Mouse (Mus musculus) left cerebral cortex, postnatal 25 days (tissue): Measurements from ENCODE around the gene Hint2. TPM values are rescaled to one million over a fixed set of nuclear protein-coding genes. Genes with fewer than 3 reads are reported as not detected.
A peak's percentile ranks its signal among the peaks of the same experiment; 100 is the strongest.

ENCODE experiments used
- DNase-seq, 2 experiments: peaks; one replicate each; pipeline ENCODE4 v3.0.0; 2022; ENCODE audit warnings: low spot score in 2 of 2, mixed read lengths in 1 of 2
- intact Hi-C: fragments of 180-260 bp; cut with DNase I; formaldehyde crosslinking; loops from one replicate; pipeline ENCODE4 v1.15.1; 2025
- total RNA-seq, 2 experiments: library from RNA; stranded (reverse); gene quantifications; 2 replicates each; pipeline ENCODE4 v1.2.3; 2021

Gene Hint2
- total RNA-seq, 2 experiments from 2014 or later: 33.7 to 35.7 TPM

DNA sequence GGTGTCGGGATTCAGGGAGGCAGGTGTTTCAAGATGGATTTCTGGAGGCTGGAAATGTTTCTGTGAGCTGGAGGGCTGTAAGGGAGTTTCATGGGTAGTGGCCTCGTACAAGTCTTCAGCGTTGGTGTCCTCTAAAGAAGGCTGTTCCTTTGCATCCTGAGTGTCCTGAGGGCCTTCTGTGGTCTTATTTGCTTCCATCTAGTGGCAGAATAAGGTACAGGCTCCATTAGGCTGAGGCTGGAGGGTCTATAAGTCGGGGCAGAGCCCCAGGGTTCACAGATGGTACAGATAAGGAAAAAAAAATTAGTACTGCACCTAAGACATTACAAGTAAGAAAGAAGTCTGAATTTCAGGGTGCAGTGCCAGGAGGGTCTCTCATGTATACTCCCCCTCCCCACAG is 10.1 kb upstream of the Hint2 start:
- no peak for DNase-seq
- intact Hi-C loops: loop anchor here (2.0 kb wide), 1 partner anchor 36 kb away; the partner anchor contains the start of gene Npr2

DNA sequence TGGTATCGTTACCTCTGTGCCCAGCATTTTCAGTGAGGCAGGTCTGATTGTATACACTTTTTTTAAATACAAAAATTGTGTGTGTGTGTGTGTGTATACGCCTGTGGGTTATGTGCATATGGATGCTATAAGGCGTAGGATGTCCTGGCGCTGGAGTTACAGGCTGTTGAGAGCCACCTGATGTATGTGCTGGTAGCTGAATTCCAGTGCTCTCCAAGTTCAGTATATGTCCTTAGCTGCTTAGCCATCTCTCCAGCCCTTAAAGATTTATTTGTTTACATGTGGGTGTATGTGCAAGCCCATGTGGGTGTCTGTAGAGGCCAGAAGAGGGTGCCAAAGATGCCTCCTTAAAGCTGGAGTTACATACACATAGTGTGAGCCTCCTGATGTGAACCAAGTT is 880 bp upstream of the Hint2 start:
- DNase-seq: peak in 1 of 2 experiments; percentile 67
- intact Hi-C loops: loop anchor here (2.0 to 5.0 kb wide), 2 partner anchors 125 to 214 kb away; no protein-coding TSS in a partner anchor

DNA sequence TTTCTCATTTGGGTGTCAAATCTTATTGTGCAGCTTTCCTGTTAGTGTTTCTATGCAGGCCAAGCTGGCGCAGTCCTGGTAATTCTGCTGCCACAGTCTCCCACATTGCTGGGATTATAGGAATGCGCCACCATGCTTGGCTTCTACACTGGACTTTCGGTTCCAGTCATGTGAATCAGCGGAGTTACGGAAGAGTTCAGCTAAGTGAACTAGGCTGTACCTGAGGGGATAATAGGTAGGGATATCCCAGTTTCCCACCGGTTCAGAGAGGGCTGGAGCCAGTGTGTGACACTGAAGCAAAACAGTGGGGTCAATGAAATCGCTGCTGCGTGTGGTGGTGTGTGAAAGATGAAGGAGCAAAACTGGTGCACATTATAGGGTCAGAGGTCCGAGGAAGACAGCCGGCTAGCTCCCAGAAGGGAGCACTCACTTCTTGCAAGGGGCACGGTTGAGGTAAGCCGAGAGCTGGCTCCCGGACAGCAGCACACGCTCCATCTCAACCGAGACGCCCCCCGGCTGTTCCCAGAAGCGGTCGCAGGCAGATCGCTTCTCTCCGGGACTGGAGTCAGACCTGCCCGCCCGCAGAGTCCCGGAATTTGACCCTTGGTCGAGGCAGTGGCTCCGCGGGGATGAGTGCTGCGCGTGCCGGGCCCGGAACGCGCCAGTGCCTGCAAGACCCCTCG is 469 bp downstream of the Hint2 start:
- intact Hi-C loops: loop anchor here (1.0 to 5.0 kb wide), 4 partner anchors 14 to 213 kb away; partner anchors contain the start of genes Fam221b and Npr2
- DNase-seq: peak in 1 of 2 experiments; percentile 38

DNA sequence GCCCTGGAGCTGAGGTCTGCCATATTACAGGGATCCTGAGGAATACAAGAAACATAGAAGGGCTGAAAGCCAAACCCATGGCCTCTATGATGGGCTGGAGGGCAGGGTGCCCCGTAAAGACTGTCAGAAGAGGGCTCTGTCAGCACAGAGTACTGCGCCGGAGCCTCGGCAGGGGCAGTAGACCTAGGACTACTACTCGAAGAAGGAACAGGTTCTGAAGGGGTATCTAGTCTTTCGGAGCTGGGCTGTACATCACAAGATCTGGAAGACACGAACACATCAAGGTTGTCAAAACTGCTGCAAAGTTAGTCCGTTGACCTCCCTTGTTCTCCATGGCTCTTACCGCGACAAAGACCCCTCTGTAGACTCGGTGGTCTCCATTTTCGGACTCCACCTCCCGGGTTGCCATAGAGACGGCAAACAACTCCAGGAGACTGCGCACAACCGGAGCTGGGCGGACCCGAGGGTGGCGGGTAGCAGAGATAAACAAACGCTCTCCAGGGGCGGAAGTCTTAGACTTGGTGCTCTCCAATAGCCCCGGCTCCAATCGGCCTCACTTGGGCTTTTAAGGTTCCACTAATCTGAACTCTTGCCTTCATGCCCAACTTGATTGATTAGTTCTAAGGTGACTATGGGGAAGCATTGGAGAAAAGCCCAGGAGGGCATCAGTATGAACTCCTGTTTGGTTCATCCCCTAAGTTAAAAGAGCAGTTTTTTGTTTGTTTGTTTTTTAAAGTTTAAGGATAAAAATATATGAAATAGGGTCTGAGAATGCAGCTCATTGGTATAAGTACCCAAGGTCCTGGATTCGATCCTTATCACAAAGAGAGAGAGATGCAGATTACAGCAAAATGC is 2.9 kb downstream of the Hint2 start, which contains the start of gene Spag8:
Gene Spag8 (minus strand): TSS at position 434 of the 855 bp plus-strand sequence.
- intact Hi-C loops: no loop called here
- peak; percentile 28 to 48 for DNase-seq

DNA sequence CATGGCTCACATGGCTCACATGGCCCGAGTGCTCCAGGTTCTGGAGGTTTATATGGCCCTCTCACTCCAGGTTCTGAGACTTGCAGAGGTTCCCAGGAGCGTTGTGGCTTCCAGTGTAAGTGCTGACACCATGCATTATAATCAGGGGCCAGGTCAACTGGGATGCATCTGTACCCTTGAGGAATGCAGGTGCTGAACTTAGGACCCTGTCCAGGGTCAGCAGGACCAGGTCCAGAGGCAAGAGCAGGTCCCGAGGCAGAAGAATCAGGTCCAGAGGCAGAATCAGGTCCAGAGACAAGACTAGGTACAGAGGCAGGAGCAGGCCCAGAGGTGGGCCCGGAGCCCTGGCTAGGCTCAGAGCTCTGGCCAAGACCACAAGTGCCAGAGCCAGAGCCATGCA is 3.5 kb downstream of the Hint2 start:
- no peak for DNase-seq
- intact Hi-C loops: no loop called here

DNA sequence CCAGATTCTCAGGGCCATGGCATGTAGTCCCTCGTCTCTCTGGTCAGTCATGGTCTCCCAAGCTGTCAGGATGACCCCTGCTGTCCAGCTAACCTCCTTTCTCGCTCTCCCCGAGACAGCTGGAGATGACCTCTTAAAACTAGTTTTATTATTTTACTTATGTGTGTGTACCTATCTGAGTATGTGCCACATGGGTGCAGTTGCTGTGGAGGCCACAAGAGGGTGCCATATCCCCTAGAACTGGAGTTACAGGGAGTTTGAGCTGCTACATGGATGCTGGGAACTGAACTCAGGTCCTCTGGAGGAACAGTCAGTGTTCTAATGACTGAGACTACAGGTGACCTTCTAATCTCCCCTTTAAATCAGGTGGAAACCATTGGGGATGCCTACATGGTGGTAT is 6.5 kb downstream of the Hint2 start:
- DNase-seq: no peak

DNA sequence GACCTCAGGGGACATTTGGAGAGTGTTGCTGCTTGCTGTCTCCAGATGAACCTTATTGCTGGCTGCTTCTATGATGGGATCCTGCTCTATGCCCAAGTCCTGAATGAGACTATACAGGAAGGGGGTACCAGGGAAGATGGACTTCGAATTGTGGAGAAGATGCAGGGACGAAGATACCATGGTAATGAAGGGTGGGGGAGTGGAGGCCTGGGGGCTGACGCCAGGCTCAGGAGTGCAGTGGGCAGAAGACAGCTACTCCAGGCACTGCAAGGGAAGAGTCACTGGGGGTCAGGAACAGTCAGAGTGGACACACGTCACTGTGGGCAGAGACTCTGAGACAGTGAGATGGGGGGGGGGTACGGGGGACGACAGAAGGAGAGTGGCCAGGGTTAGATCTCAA is 15.8 kb downstream of the Hint2 start:
- intact Hi-C loops: no loop called here
- DNase-seq: no peak

More for the DNA sequence above, 6.5 kb downstream of the Hint2 start:
- intact Hi-C loops: no loop called here

DNA sequence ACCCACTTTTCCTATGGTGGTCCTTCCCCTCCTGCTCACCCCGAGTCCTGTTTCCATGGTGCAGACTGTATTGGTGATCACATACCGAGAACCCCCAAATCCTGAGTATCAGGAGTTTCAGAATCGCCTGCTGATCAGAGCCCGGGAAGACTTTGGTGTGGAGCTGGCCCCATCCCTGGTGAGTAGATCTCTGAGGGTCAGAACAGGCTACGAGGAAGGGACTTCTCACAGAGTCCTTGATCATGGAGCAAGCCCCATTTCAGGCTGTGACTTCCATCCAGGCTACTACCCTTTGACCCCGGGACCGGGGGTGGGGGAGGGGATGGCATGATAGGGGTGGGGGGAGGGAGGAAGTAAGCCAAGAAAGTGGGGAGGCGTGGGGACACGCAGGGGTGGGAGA is 16.2 kb downstream of the Hint2 start:
- intact Hi-C loops: no loop called here
- DNase-seq: no peak

DNA sequence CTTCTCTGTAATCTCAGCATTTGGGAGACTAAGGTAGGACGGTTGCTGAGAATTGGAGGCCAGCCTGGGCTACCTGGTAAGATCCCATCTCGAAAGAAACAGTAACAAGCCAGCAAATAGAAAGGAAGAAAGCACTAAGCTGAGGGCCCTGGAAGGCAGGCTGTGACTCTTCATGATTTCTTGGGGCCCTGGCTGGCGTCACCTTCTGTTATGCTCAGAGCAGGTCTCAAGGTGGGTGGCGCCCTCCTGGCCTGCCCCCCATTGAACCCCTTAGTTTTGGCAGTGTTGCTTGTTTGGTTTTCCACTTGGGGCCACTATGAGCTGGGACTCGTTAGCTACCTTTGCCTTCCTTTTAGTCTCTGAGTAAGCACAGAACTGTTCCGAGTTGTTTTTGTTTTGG is 19.5 kb downstream of the Hint2 start:
- no peak for DNase-seq
- intact Hi-C loops: no loop called here

DNA sequence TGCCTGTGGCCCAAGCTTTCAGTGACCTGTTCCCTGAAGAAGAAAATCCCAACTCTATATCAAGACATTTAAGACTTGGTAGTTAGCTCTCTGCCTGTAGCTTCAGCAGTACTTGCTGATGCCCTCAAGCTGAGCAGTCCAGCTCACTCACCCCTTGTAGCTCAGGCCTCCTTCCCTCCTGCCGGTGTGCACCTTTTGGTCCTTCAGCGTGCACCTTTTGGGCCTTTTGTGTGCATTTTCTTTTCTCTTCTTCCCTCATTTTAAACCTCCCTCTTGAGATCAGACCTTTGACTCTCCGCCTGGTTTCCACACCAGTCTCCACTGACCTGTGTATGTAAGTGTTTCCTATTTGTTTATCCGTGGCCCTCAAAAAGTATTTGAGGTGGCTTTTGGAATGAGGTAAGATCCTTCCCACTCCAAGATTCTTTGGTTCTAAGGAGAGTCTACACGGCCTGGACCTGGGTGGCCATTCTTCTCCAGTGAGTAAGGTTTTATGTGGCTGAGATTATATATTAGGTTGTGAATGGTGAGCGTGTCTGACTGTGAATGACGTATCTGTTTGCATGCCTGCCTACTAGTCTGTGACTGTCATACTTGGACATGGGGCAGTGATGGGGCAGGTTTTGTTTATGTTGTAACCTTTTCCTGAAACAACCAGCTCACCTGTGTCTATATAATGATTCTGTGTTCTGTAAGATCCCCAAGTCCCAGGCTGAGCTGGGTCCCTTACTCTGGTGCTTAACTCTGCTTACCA is 21.5 kb downstream of the Hint2 start:
- no peak for DNase-seq
- intact Hi-C loops: loop anchor here (5.0 kb wide), 1 partner anchor 228 kb away; no protein-coding TSS in a partner anchor

DNA sequence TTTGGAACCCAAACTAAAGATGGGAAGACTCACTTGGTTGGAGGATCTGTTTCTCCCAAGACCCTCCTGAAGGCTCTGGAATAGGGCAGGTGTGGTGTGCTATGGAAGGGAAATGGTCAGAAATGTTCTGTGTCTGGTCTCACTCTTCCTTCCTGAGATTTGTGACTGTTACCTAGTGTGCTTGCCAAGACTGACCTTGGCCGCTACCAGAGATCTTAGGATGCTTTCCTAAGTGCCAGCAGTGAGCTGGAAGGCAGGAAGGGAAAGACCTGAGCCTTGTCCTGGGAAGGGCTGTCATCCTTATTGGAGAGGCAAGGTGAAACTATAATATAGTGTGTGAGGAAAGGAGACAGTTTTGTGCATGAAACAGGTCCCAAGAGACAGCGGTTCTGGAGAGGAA is 22.5 kb downstream of the Hint2 start:
- intact Hi-C loops: loop anchor here (5.0 kb wide), 1 partner anchor 229 kb away; no protein-coding TSS in a partner anchor
- DNase-seq: no peak

DNA sequence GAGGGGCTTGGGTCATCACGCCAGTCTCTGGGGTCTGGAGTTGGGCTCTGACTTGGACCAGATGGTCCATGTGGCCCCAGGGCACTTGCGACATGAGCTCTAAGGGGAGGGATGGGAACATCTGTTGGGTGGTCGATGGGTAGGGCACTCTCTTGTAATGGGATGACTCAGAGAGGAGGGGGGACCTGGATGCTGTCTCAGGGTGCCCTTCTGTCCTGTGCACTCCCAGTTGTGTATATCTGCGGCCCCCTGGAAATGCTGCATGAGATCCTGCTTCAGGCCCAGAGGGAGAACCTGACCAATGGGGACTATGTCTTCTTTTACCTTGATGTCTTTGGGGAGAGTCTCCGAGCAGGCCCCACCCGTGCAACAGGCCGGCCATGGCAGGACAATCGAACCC is 23.0 kb downstream of the Hint2 start:
- intact Hi-C loops: loop anchor here (5.0 kb wide), 1 partner anchor 229 kb away; no protein-coding TSS in a partner anchor
- DNase-seq: no peak

DNA sequence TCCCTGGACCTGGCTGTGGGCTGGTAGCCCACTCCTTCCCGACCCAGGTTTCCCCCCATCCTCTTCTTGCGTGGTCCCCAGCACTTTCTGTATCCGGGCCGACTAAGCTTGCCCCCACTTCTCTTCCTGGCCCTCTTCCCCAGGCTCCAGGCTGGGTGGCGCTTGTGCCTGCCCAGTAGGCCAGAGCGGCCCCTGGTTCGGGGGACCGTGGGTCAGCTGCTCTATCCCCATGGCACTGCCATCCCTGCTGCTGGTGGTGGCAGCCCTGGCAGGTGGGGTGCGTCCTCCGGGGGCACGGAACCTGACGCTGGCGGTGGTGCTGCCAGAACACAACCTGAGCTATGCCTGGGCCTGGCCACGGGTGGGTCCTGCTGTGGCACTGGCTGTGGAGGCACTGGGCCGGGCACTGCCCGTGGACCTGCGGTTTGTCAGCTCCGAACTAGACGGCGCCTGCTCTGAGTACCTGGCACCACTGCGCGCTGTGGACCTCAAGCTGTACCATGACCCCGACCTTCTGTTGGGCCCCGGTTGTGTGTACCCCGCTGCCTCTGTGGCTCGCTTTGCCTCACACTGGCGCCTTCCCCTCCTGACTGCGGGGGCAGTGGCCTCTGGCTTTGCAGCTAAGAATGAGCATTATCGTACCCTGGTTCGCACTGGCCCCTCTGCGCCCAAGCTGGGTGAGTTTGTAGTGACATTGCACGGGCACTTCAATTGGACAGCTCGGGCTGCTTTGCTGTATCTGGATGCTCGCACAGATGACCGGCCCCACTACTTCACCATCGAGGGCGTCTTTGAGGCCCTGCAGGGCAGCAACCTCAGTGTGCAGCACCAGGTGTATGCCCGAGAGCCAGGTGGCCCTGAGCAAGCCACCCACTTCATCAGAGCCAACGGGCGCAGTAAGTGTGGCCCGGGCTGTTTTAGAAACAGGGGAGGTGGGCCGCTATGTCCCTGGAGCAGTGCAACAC is 24.0 kb downstream of the Hint2 start:
- intact Hi-C loops: loop anchor here (1.0 to 5.0 kb wide), 3 partner anchors 24 to 230 kb away; partner anchors contain the start of gene Hint2
- peak in 1 of 2 experiments; percentile 18 for DNase-seq

DNA sequence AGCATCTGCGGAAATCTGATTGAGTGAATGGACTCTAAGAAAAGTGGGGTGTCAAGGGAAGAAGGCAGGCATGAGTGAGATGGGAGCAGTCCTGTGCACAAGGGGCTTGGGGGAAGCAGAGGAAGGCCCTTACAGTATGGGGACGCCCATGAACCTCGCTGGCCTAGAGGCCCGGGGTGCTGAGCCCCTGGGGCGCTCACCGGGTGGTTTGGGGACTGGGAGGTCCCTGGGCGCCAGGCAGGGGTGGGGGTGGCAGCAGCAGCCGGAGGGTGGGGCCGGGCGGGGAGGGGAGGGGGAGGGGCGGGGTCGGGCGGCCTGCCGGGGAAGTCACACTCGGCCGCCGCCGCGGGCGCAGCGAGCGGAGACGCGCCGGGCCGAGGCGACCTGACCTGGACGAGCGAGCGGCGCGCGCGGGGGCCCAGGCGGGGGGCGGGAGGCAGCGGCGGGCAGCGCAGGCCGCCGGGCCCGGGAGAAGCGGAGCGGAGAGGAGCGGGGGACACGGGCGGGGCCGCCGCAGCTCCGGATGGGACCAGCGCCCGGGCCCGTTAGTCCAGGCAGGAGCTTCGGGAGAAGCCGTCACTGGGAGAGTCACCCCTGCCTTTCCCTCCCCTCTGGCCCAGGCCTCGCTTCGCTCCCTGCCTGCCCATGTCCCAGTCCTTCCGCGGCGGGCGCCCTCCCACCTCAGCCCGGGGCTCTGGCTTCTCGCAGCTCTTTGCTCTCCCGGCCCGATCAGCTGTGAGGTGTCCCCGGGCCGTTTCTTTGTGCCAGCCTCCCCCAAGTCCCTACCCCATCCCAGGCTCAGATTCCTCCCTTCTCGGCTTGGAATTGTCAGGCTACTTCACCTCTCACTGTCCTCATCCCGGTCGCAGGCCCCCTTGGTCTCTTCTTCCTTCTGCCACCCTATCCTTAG is 25.0 kb downstream of the Hint2 start, which contains the start of gene Npr2:
Gene Npr2 (plus strand): TSS at position 890 of the 910 bp plus-strand sequence.
- intact Hi-C loops: loop anchor here (1.0 to 5.0 kb wide), 3 partner anchors 25 to 231 kb away; partner anchors contain the start of gene Hint2
- peak; percentile 14 to 31 for DNase-seq

DNA sequence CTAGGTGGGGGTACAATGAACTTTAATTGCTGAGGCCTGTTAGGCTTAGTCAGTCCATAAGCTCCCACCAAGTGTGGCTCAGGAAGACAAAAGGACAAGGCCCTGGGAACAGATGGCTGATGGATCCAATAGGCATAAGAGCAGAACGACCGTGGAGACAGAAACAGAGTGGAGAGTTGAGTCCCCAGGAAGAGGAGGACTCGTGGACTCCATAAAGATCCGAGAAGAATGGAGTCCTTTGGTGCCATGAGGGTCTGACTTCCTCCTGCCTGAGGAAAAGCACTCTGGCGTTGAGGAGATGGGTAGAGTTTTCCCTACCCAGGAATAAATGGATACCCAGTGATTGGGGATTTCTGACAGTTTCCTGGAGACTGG is 25.6 kb downstream of the Hint2 start:
- intact Hi-C loops: loop anchor here (1.0 to 5.0 kb wide), 4 partner anchors 26 to 232 kb away; partner anchors contain the start of genes Hint2 and Olfr71
- DNase-seq: no peak

DNA sequence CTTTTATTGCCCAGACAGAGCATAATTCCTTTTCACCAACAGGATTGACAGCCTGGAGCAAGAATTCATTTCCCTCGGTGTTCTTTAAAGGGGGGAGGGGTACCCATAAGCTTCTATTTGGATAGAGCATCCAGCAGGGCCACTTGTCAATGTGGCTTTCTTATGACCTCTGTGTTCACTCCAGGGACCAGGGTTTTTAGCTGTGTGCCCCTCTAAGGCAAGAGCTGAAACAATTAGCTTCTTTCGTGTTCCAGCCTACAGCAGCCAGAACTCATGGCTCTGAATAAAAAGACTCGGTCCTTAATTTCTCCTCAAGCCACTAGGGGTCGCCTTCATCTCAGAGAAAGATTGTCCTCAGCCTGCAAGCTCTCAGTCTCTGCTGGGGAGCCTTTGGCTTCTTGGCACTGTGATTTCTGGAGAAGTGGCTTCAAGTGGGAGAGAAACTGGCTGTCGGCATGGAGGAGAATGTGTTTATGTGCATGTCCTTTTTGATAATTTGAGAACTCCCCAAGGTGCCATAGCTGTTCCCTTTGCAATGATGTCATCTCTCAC is 26.2 kb downstream of the Hint2 start:
- peak; percentile 90 to 95 for DNase-seq
- intact Hi-C loops: loop anchor here (1.0 to 5.0 kb wide), 3 partner anchors 37 to 232 kb away; partner anchors contain the start of gene Olfr71
